Mouse (Mus musculus): ENCODE results near the gene Defa31. TPM values are rescaled to one million over a fixed set of nuclear protein-coding genes. Genes with fewer than 3 reads are reported as not detected.

The Defa31 gene
- not detected for total RNA-seq (2023)

GRCm38 (mm10) chr8:21191314-21191713 lies at the start of gene Defa31:
Gene Defa31, plus strand, starts transcription at chr8:21191614.

GRCm38 (mm10) chr8:21161977-21162376 lies 29.4 kb upstream of the Defa31 start, which contains the start of gene Defa22:
Gene Defa22, plus strand, starts transcription at chr8:21162277.

GRCm38 (mm10) chr8:21201261-21201660 lies 9.8 kb downstream of the Defa31 start, which contains the start of gene Gm15293:
Gene Gm15293, plus strand, starts transcription at chr8:21201561.

Other genes with a start within 250 kb of the Defa31 start
- gene AY761185, start 246.9 kb upstream of the Defa31 start, total RNA-seq (2023) = not detected
- not detected for gene Defa21, start 166.1 kb upstream of the Defa31 start, total RNA-seq (2023)
- not detected for gene Defa23, start 136.6 kb upstream of the Defa31 start, total RNA-seq (2023)
- not detected for gene Defa35, start 126.6 kb upstream of the Defa31 start, total RNA-seq (2023)
- gene Defa25, start 107.2 kb upstream of the Defa31 start, total RNA-seq (2023) = not detected
- not detected for gene Gm14851, start 95.6 kb upstream of the Defa31 start, total RNA-seq (2023)
- not detected for gene Defa30, start 57.0 kb upstream of the Defa31 start, total RNA-seq (2023)
- gene Defa22, start 29.3 kb upstream of the Defa31 start, total RNA-seq (2023) = not detected
- gene Gm15293, start 9.9 kb downstream of the Defa31 start, total RNA-seq (2023) = not detected
- gene Gm15292, start 58.1 kb downstream of the Defa31 start, total RNA-seq (2023) = not detected
- gene Defa27, start 123.9 kb downstream of the Defa31 start, total RNA-seq (2023) = not detected
- not detected for gene Defa29, start 135.4 kb downstream of the Defa31 start, total RNA-seq (2023)
- not detected for gene Defa2, start 186.9 kb downstream of the Defa31 start, total RNA-seq (2023)
- gene Defa33, start 200.2 kb downstream of the Defa31 start, total RNA-seq (2023) = not detected
- not detected for gene Defa36, start 235.8 kb downstream of the Defa31 start, total RNA-seq (2023)